Mouse (Mus musculus) forebrain, embryonic 13.5 days (tissue): ENCODE measurements at regions not wholly inside any gene's neighbourhood (a gene's known extent, or its start where the extent isn't known, plus 50 kb on each side); places are given as distances from the start of the nearest gene placed in this dataset.
A peak's percentile ranks its signal among the peaks of the same experiment; 100 is the strongest.

Experiments
- ATAC-seq: fragments of 200-750 bp; cut with Nextera tagmentation; 2 replicates; pipeline ENCODE4 v1.8.0; 2017
- H3K27ac ChIP-seq: fragments of 300-500 bp; sonication (generic); 2 replicates; pipeline ENCODE4 v1.5.1; 2015; ENCODE audit warnings: inconsistent platforms, mild to moderate bottlenecking, moderate library complexity
- H3K27me3 ChIP-seq: fragments of 300-500 bp; sonication (generic); 2 replicates; pipeline ENCODE4 v1.6.1; 2015; ENCODE audit warnings: mild to moderate bottlenecking, inconsistent platforms
- H3K36me3 ChIP-seq: fragments of 300-500 bp; sonication (generic); 2 replicates; pipeline ENCODE4 v1.6.1; 2015; ENCODE audit warnings: mild to moderate bottlenecking, inconsistent platforms; ENCODE audit not compliant: poor library complexity, severe bottlenecking
- H3K4me1 ChIP-seq: fragments of 300-500 bp; sonication (generic); 2 replicates; pipeline ENCODE4 v1.6.1; 2015; ENCODE audit warnings: inconsistent platforms
- H3K4me2 ChIP-seq: fragments of 300-500 bp; sonication (generic); 2 replicates; pipeline ENCODE4 v1.6.1; 2015; ENCODE audit warnings: inconsistent platforms, mild to moderate bottlenecking, moderate library complexity
- H3K4me3 ChIP-seq: fragments of 300-500 bp; sonication (generic); 2 replicates; pipeline ENCODE4 v1.5.1; 2015; ENCODE audit warnings: mild to moderate bottlenecking, inconsistent platforms
- H3K9ac ChIP-seq: fragments of 300-500 bp; sonication (generic); 2 replicates; pipeline ENCODE4 v1.6.1; 2015; ENCODE audit warnings: mild to moderate bottlenecking, inconsistent platforms
- H3K9me3 ChIP-seq: fragments of 300-500 bp; sonication (generic); replicated peaks from 2 replicates; pipeline ENCODE4 v1.6.1; 2016; ENCODE audit warnings: inconsistent platforms
- WGBS: fragments of 180-500 bp; shearing (Covaris S2); methylation state at CpG from one replicate; pipeline ENCODE4 v1.1.7; 2015; 5-methylcytosine and 5-hydroxymethylcytosine counted together

DNA sequence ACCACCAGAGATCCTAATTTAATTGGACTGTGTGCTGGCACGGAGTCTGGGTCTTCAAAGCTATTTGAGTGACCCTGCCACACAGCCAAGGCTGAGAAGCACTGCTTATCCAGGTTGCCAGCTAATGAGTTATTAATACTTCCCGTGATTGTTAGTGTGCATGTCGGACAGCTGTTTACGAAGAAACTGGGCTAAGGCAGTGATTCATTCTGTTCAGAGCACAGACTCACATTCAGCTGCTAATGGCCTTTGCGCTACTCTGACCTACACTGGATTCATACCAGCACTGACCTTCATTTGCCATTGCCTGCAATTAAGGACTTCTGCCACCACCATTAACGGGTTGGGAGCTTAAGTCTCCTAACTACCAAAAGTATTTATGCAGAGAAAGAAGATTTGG, 156.7 kb upstream of the Dppa4 start:
- ATAC-seq = peak; percentile 63; the same call in 1 of the 2 replicates
- H3K27me3 ChIP-seq = no peaks in the 10 kb centered on the region
- H3K9ac ChIP-seq = no peak overlapping the region
- no peaks in the 10 kb centered on the region for H3K36me3 ChIP-seq
- H3K4me3 ChIP-seq = no peak overlapping the region
- no peak overlapping the region for H3K4me2 ChIP-seq
- 57% methylated on average over 6 of the region's 6 CpGs for WGBS
- H3K4me1 ChIP-seq = no peaks in the 10 kb centered on the region
- no peak overlapping the region for H3K27ac ChIP-seq
- H3K9me3 ChIP-seq = no peaks in the 10 kb centered on the region

DNA sequence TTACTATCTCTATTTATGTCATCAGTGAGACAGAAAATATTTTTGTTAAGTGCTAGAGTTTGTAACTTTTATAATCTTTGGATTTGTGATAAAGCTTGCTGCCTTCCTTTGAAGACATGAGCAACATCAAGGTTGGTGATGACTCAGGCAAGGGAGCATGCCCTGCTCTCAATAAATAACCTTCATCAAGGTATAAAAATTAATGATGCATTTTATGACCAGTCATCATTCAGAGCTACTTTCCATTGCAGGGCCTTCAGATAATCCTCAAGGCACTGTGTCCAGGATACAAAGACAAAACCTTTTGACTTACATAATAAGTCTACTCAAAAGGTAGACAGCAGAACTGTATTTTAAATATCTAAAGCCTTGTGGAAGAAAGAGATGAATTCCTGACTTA, 156.2 kb upstream of the Dppa4 start:
- no peak overlapping the region for H3K9ac ChIP-seq
- H3K27ac ChIP-seq = no peak overlapping the region
- no peaks in the 10 kb centered on the region for H3K27me3 ChIP-seq
- no peak overlapping the region for H3K4me3 ChIP-seq
- H3K4me1 ChIP-seq = no peaks in the 10 kb centered on the region
- ATAC-seq = no peak
- no peaks in the 10 kb centered on the region for H3K36me3 ChIP-seq
- no peak overlapping the region for H3K4me2 ChIP-seq
- no peaks in the 10 kb centered on the region for H3K9me3 ChIP-seq

DNA sequence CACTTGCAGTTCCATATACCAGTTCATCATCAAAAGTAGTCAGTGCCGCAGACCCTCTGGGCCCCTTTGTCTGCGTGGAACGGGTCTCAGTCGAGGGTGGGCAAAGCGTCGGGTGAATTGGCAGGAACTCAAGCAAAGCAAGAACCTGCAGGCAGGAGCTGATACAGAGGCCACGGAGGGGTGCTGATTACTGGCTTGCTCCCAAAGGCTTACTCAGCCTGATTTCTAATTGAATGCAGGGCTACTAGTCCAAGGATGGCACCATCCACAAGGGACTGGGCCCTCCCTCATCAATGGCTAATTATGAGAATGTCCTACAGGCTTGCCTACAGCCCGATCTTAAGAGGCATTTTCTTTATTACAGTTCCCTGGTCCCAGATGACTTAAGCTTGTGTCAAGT, 128.2 kb upstream of the Dppa4 start:
- WGBS = 82% methylated on average over 8 of the region's 8 CpGs
- ATAC-seq = no peak
- no peaks in the 10 kb centered on the region for H3K27me3 ChIP-seq
- H3K4me3 ChIP-seq = no peak overlapping the region
- no peaks in the 10 kb centered on the region for H3K4me1 ChIP-seq
- H3K9me3 ChIP-seq = no peaks in the 10 kb centered on the region
- H3K27ac ChIP-seq = no peak overlapping the region
- H3K4me2 ChIP-seq = no peak overlapping the region
- H3K9ac ChIP-seq = no peak overlapping the region
- H3K36me3 ChIP-seq = no peaks in the 10 kb centered on the region

DNA sequence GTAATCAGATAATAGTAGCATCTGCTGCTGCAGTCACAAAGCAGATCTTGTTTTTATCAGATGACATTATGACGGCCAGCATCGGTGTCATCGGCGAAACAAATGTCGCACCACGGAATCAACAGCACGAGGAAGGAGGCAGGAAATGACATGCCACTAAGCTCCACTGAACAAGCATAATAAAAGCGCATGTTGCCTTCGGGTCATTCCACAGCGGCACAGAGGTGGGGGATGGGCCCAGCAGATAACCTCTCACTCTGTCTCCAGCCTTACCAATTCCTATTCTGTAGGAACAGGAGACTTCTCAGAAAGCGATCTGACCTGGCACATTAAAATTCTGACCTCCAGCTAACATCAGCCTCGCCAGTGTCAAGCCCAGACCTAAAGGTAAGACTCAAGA, 93.1 kb upstream of the Dppa4 start:
- Histone ChIP-seq H3K27me3 (no peaks in the 10 kb centered on the region), H3K4me2 (no peak overlapping the region), H3K9me3 (no peaks in the 10 kb centered on the region), H3K9ac (no peak overlapping the region), H3K4me1 (no peaks in the 10 kb centered on the region), H3K4me3 (no peak overlapping the region), H3K27ac (no peak overlapping the region), H3K36me3 (no peaks in the 10 kb centered on the region)
- no peak for ATAC-seq
- 85% methylated on average over 12 of the region's 12 CpGs for WGBS

DNA sequence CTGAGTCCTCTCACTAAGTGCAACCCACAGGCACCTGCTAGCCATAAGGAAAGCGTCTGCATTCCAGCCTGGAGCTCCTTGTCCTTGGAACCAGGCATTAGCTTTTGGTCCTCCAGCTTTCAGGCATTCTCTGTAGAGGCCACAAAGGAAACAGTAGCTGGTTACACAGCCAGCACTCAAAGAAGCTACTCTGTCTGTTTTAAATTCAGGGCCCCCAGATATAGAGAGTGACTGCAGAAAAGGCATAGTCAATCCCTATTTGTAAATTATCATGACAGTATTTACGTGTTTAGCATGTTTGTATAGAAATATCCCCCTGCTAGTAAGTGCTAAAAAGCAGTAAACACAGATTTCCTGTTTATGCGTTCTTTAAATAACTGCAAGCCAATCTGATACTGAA, 91.3 kb upstream of the Dppa4 start:
- Histone ChIP-seq H3K4me1 (no peaks in the 10 kb centered on the region), H3K27ac (no peak overlapping the region), H3K36me3 (no peaks in the 10 kb centered on the region), H3K4me3 (no peak overlapping the region), H3K4me2 (no peak overlapping the region), H3K27me3 (no peaks in the 10 kb centered on the region), H3K9ac (no peak overlapping the region), H3K9me3 (no peaks in the 10 kb centered on the region)
- 87% methylated on average over 3 of the region's 3 CpGs for WGBS
- no peak for ATAC-seq

DNA sequence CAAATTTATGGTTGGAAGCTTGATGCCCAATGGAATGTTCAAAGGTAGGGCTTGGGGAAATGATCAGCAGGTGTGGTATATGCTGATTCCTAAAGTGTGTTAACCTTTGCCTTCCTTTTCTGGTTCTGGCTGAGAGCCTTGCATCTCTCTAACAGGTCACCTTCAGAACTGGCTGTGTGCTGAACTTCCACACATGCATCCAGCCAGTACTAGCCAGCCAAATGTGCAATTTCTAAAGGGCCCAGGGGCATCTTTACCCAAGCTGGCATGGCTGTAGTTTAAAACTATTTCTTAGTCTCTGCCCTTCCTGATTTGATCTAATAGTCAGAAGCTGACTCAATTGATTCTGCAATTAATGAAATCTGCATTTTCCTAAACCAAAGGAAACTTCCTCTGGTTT, 68.6 kb upstream of the Dppa4 start:
- Histone ChIP-seq H3K4me3 (no peak overlapping the region), H3K36me3 (no peaks in the 10 kb centered on the region), H3K9ac (no peak overlapping the region), H3K9me3 (no peaks in the 10 kb centered on the region), H3K27ac (no peak overlapping the region), H3K4me2 (no peak overlapping the region), H3K4me1 (no peaks in the 10 kb centered on the region), H3K27me3 (no peaks in the 10 kb centered on the region)
- ATAC-seq = no peak
